Mouse (Mus musculus) frontal cortex, adult 2 months (tissue): Measurements from ENCODE around the gene Il10rb. TPM values are rescaled to one million over a fixed set of nuclear protein-coding genes. Genes with fewer than 3 reads are reported as not detected.

Experiments
- DNase-seq, 2 experiments: peaks; one replicate each; pipeline ENCODE4 v3.0.0; 2022; ENCODE audit warnings: low spot score in 1 of 2; ENCODE audit errors: extremely low spot score in 1 of 2
- polyA plus RNA-seq: library from polyadenylated mRNA; depleted of rRNA; stranded (reverse); fragments of >200 nt; gene quantifications from 2 replicates; pipeline ENCODE4 v1.2.3, GENCODE M21; 2012; rRNA removed

Il10rb gene
- 11.1 and 14.8 TPM in 2 replicates for polyA plus RNA-seq

DNA sequence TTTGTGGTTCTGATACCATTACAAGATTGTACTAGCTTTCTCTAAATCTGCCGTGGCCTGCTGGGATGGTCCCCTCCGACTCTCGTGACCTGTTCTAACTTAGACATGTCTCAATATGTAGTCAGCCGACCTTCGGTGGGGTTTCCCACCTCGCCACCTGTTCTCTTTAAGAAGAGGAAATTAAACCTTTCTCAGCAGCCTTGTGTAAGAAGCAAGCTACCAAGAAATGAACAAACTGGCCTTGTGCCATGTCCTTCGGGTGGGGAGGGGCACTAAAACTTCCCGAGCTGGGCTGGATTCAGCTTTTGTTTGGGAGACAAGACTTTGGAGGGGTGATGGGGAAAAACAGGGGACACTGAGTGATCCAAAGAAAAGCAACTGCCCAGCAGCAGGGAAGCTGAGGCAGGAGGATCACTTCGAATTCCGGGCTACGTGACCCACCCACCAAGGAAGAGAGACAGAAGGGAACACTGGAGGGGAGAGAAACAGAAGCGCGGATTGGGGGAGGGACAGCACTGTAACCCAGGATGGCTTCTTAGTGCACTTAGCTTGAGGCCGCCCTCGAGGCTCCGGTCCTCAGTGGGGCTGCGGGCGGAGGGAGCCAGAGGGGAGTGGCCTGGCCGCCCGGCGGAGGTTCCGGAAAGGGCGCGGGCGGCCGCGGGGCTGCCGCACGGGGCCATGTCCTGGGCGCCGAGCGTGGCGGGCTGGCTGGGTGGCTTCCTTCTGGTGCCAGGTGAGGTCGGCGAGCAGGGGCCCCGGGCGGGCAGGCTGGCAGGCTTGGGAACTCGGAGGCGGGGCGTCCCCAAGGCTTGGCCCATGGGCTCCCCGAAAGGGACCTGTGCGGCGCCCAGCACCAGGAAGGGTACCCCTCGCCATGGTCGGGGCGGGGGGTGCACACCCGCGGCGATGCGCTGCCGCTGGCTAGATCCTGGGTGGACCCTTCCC is at the start of gene Il10rb:
Il10rb (plus strand) TSS at position 525 of the 945 bp plus-strand sequence.
- peak in 1 of 2 experiments; percentile 45 for DNase-seq

DNA sequence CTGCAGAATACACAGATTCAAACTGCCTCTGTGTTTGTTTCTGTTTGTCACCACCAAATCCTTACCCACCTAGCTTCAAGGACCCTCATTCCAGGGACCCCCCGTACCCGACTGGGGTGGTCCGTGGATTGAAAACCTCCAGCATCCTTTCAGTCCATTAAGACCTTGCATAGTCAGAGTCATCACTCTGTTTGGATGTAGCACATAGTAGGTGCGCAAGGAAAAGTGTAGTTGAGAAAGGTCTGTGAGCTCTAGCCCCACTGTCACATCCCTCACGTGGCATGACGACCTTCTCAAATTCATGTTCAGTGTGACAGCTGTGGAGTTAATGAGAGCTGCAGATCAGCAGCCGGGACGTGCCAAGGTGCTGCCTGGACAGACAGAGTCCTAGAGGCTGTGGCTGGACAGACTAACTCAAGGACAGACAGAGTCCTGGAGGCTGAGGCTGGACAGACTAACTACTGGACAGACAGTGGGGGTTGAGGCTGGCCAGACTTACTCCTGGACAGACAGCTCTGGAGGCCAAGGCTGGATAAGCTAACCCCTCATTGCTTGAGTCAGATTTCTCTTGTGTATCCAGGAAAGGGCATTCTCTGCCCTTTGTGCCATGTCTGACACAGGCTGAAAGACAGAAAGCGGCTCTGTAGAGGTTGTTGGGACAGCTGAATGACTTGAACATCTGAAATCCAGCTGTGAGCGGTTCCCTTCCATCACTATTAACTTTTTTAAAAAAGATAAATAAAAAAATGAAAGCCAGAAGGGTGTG is 49.0 kb upstream of the Il10rb start:
- no peak for DNase-seq

DNA sequence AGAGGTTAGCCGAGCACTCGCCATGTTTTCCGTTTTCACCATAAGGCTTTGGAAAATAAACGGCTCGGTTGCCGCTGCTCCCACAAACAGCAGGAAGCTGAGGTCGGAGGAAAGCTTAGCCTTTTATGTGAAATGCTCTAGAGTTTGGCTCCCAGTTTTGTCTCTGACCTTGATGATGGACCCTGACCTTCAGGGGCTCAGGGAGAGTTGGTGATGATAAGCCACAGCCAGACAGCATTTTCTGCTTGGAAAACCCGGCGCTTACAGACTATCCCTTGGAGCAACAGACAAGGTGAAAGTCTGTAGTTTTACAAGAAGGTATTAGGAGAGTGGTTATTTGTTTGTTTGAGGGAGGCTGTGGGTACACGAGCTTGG is 48.5 kb upstream of the Il10rb start:
- DNase-seq = no peak

DNA sequence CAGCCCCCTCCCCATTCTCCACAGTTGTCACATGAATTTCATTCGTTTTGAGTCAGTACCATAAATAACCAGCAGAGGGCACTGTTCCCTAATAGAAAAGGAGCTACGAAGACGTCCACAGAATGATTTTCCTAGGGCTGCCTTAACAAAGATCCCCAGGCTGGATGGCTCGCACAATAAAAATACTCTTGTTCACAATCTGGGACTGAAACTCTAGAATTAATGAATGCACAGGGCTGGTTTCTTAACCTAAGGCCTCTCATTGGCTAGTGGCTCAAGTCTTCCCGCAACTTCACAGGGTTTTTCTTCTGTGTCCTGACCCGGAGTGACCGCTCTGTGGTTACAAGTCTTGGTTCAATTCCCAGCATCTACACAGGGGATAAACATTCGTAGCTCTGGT is 47.4 kb upstream of the Il10rb start:
- DNase-seq = peak in 1 of 2 experiments; percentile 86

DNA sequence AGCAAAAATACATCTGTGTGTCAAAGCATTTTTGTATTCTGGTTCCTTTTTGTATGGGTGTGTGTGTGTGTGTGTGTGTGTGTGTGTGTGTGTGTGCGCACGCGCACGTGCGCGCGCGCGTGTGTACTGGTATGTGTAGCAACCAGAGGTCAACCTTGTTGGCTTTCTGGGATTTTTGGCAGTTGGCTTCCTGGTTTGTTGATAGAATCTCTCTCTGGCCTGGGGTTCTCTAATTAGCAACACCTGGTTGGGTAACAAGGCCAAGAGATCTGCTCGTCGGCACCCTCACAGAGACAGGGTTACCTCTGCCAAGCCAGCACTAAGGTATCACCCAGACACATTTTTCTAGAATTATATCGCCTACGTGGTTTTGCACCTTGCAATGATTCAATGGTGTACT is 46.4 kb upstream of the Il10rb start:
- no peak for DNase-seq

DNA sequence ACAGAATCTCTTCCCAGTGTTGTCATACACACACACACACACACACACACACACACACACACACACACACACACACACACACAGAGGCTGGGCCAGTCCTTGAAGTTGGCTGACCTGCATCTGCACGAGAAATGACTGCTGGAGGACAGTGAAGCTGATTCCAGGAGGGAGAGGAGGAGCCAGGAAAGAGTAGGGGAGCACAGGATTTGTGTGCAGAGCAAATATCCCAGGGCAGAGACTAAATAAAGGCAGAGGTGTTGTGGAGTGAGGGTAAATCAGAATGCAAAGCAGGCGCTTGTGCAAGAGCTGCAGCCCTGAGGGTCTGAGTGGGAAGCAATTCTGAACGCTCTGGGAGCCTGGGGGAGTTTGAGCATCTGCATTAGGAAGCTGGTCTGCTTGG is 45.8 kb upstream of the Il10rb start:
- DNase-seq = no peak

DNA sequence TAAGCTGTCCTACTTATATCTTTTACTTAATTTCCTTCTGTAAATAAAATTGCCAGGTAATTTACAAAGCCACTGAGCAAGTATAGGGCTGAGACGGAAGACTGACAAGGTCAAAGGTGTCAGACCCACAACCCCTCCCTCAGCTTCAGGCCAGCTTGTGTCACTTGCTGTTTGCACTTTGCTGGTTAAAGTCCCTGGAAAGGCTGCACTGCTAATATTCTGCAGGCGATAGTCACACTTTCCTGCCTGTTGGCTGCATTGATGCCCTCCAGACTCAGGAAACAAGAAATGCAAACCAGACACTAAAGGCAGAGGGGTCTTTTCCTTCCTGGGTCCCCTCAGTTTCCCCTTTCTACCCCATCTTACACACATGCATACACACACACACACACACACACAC is 44.0 kb upstream of the Il10rb start:
- no peak for DNase-seq

DNA sequence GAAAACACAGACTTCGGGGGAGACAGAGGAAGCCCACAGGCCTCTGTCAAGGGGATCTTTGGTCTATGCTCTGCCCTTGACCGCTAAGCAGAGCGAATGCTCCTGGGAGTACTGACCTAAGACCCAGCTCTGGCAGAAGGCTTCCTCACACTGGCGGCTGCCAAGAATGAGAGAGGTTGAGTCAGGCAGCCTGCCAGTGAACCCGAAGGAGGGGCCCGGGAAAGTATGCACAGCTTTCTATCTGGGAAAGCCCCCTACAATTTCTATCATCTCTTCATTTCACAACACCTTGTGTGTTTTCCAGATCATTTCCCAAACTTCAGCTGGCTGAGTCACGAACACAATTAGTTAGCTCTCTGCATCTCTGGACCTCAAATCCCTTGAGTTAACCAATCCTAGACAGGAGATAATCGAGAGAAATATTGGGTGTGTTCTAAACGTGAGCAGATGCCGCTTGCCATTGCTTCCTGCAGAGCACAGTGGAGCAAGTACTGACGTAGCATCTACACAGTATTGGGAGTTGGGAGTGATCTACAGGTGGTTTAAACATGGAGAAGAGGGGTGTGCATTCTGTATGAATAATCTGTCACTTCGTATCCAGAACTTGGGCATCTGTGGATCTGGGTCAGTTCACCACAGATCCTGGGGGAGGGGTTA is 43.2 kb upstream of the Il10rb start:
- no peak for DNase-seq

DNA sequence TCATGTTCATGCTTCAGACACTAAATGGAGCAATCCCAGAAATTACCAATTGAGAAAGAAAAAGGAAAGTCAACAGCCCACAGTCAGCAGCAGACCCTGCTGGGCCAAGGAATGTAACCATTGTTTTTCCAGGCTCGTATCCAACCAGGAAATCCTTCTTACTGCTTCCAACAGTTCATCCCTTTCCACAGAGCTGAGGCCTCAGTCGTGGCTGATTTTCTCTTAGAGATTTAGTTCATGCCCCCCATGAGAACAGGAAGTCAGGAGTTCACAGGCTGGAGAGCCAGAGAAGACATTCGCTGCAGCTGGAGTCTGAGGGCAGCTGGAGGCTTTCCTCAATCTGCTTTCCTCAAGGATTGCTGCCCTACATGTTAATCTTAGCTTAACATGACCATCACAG is 42.5 kb upstream of the Il10rb start:
- DNase-seq = no peak

DNA sequence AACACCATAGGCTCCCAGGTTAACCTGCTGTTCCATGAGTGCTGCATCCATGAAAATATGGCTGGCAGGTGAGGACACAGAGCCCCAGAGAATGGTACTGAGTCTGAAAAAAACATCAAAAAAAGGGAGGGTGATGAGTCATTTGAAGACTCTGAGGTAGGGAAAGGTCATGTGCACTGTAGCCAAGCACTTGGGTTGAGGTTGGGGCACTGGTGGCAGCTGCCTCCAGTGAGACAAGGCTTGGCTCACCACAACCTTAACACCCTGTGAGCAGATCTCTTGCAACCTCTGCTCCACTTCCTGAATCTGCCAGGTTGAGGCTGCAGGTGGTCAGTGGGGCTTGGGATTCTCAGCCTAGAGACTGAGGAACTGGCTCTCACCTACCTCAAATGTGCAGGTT is 39.4 kb upstream of the Il10rb start:
- DNase-seq = no peak

DNA sequence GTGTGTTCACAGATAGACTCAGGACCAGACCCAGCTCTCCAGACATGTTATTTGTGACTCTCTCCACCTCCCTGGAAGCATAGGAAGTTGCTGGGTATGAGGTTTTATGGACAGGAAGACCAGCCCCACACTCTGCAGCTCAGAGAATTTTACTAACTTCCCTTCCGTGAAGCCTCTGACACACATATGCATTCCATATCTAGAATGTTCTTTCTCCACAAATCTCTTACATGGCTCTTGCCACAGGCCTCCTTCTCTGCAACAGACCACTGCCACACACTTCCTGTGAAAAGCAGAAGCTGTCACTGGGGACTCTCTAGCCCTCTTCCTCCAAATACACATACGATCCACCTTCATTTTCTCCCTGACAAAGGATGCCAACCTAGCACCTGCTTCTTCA is 38.9 kb upstream of the Il10rb start:
- no peak for DNase-seq

DNA sequence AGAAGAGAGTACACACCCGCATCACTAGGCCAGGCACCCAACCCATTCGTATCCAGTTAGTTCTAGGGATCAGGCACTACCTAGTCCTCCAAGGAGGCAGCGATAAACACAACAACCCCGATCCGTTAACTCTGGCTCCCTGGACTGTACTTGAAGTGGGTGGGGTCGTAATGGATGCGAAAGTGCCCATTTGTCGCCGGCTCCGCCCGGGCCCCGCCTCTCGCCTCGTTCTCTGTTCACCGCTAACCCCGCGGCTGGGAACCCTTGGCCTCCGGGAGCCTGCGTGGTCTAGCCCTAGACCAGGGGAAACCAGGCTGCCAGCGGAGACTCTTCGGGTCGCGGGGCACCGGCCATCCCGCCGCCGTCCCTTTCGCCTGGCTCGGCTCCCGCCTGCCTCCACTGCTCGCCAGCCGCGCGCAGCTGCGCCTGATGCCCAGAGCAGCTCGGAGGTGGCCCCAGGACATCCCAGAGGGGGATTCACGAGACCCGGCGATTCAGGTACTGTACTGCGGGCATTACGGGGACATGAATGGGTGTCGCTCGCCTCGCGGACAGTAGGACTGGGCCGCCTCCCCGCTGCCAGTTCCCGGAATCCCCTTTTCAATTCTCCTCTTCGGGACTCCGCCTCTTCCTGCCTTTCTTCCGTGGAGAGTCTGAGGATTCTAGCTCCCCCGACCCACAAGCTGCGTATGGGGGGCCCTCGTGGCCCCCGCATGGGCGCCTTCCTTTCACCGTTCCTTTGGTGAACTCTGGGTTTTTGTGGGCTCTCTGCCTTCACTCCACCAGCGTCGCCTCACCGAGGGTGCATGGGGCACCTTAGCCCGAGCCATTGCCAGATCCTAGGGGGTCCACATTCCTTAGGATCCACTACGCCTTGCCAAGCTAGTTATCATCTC is 33.1 kb upstream of the Il10rb start, which contains the start of gene Ifnar2:
Ifnar2 (plus strand) TSS at position 207 of the 896 bp plus-strand sequence.
- DNase-seq = peak; percentile 49 to 72

DNA sequence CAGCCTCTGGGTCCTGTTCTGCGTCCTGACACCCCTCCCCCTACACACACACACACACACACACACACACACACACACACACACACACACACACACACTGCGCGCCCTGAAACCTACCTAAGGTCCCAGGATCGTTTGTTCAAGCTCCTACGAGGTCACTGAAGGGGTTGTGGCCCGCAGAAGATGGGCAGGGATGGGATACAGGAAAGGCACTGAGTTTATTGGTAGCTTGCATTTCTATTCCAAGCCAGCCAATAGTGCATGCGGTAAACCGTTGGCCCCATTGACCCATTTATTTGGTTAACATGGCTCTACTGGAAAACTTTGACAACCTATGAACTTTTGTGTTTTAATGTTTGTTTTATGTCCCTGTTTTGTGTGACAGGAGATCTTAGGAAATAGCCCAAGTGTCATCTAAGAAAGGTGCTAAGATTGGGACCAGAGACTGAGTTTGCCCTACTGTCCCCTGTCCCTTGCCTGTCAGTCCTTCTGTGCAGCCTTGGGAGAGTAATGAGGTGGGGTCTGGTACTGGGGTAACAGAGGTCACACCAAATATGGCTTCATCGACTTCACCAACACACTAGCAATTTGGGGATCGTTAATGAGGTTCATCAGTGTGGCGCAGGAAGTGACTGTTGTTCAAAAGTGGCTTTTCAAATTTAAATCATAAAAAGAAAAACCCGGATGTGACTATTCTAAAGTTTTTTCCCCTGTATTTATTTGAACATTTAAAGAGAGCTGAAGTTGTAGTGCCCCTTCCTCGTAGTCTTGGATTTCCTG is 32.3 kb upstream of the Il10rb start:
- no peak for DNase-seq

DNA sequence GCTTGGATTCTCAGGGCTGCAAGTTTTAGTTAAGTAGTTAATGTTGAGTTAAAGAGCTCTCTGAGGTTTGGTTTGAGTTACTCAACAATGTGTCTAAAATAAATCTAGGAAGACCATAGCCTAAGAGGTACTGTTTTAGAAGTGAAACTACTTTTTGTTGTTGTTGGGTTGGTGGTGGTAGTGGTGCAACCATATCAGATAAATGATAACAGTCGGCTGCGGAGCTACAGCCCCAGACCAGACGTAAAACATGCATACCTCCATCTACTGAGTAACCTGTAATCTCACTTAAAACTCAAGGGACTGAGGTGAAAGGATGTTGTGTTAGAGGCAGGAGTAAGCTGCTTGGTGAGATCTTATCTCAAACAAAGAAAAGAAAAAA is 31.7 kb upstream of the Il10rb start:
- DNase-seq = no peak

DNA sequence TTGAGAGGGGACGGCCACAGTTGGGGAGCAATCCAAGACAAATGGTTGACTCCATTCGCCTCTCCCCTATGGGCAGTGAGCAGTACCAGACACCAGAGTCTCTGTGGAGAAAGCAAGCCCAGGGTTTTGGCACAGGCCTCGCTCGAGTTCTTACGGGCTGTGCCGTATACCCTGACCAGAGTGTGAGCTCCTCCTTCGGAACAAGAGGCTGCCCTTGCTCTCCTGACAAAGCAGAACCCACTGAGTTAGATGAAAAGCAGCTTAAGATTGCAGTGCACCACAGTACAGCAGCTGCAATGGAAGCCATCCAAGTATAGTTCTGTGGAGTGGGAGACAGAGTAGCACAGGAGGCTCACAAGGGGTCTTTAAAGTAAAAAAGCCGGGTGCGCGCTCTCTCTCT is 29.3 kb upstream of the Il10rb start:
- DNase-seq = no peak

DNA sequence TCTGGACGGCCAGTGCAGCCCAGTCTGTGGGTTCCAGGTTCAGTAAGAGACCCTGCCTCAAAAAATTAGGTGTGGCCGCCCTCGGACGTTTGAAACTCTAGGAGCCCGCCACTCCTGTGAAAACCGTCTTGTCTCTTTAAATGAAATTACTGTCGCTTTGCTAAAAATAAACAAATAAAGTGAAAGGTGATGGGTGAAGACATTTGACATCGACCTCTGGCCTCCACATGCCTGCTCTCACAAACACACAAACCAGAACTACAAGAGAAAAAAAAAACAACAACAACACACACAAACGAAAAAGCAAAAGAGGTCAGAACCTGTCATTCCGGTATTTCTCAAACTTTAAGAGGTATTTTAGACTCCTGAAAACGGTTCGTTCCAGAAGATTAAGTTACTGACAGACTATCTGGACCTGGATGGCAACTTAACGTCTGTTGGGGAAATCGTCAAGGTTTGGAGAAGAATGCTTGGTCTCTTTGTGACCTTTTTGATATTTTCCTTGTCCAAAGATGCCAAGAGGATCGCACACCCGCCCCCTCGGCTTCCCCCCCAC is 27.5 kb upstream of the Il10rb start:
- DNase-seq = no peak

DNA sequence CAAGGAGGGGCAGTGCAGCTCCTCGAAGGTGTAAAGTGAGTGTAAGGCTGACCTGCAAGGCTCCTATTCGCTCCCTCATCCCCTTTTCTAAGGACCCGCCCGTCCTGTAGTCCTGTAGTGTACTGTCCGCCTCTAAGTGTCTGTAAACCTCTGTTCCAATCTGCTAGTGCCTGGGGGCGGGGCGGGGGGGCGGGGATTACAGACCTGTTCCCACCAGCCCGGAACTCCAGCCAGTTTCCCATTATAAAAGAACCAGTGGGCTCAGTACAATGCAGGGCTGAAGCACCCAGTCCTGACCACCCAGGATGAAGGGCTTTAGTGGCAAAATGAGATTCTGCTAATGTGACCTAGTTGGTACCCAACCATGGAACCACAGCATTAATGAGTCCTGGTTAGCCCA is 27.0 kb upstream of the Il10rb start:
- DNase-seq = no peak

DNA sequence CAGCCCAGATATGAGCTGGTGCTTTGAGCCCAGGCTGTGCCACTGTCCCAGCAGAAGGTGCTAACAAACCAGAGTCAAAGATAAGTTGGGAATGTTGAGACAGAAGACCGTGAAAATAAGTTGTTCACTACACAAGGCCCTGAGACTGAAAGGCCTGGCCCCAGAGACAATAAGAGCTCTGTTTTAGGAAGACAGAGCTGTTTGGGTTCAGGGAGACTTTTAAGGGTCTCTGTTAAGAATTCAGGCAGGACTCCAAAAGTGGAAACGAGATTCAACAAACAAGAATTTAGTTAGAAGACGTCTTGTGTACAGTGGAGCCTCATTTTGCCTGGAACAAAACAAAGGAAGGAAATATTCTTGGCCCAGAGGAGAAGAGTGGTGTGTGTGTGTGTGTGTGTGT is 26.6 kb upstream of the Il10rb start:
- DNase-seq = no peak

DNA sequence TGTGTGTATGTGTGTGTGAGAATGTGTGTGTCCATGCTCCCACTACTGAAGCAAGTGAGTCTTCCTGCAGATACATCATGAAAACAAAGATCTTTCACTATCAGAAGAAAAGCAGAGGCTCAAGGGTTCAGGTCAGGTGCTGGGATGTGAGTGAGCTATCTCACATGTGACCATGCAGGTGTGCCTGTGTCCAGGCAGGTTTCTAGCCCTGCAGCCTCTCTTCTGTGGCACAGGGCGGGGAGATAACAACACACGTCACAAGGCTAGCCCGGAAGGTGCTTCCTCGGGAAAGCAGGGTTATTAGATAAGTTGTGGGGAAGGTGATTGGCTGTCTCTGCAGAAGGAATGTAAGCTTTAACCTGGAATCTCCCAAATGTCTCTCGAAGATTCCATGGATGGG is 25.8 kb upstream of the Il10rb start:
- DNase-seq = no peak
